Mouse (Mus musculus) hindbrain, embryonic 12.5 days (tissue): ENCODE data around the gene Pigr. TPM values are rescaled to one million over a fixed set of nuclear protein-coding genes. Genes with fewer than 3 reads are reported as not detected.

Experiments
- ATAC-seq: fragments of 200-750 bp; cut with Nextera tagmentation; 2 replicates; pipeline ENCODE4 v1.8.0; 2017; ENCODE audit warnings: moderate TSS enrichment; ENCODE audit not compliant: low FRiP score
- H3K27ac ChIP-seq: fragments of 300-500 bp; sonication (generic); 2 replicates; pipeline ENCODE4 v1.5.1; 2016; ENCODE audit warnings: mild to moderate bottlenecking
- H3K27me3 ChIP-seq: fragments of 300-500 bp; sonication (generic); 2 replicates; pipeline ENCODE4 v1.6.1; 2016; ENCODE audit warnings: mild to moderate bottlenecking
- H3K36me3 ChIP-seq: fragments of 300-500 bp; sonication (generic); 2 replicates; pipeline ENCODE4 v1.6.1; 2016; ENCODE audit warnings: mild to moderate bottlenecking
- H3K4me1 ChIP-seq: fragments of 300-500 bp; sonication (generic); 2 replicates; pipeline ENCODE4 v1.6.1; 2016
- H3K4me2 ChIP-seq: fragments of 300-500 bp; sonication (generic); replicated peaks from 2 replicates; pipeline ENCODE4 v1.6.1; 2016; ENCODE audit warnings: mild to moderate bottlenecking
- H3K4me3 ChIP-seq: fragments of 300-500 bp; sonication (generic); 2 replicates; pipeline ENCODE4 v1.5.1; 2016; ENCODE audit warnings: mild to moderate bottlenecking
- H3K9ac ChIP-seq: fragments of 300-500 bp; sonication (generic); 2 replicates; pipeline ENCODE4 v1.6.1; 2016; ENCODE audit warnings: mild to moderate bottlenecking, moderate library complexity
- H3K9me3 ChIP-seq: fragments of 300-500 bp; sonication (generic); replicated peaks from 2 replicates; pipeline ENCODE4 v1.6.1; 2016; ENCODE audit warnings: mild to moderate bottlenecking
- WGBS: fragments of 180-500 bp; shearing (Covaris S2); methylation state at CpG from one replicate; pipeline ENCODE4 v1.1.7; 2016; 5-methylcytosine and 5-hydroxymethylcytosine counted together
- polyA plus RNA-seq: library from polyadenylated mRNA; unstranded; fragments of >200 nt; fragmentation: Nextera tagmentation; extraction: Ambion mirVana; gene quantifications from 2 replicates; pipeline ENCODE4 v1.2.1, GENCODE M21; 2016

Pigr gene
- polyA plus RNA-seq, 1 experiment from 2014 or later = not detected

GRCm38 (mm10) chr1:130802976-130803375 lies 23.5 kb upstream of the Pigr start:
- Histone ChIP-seq H3K4me2 (no peak overlapping the region), H3K4me3 (no peak overlapping the region), H3K9ac (no peak overlapping the region), H3K27me3 (no peaks in the 10 kb centered on the region), H3K36me3 (no peaks in the 10 kb centered on the region), H3K9me3 (no peaks in the 10 kb centered on the region), H3K27ac (no peak overlapping the region), H3K4me1 (no peaks in the 10 kb centered on the region)
- ATAC-seq = no peak
- WGBS = 52% methylated on average over 6 of the region's 6 CpGs

DNA sequence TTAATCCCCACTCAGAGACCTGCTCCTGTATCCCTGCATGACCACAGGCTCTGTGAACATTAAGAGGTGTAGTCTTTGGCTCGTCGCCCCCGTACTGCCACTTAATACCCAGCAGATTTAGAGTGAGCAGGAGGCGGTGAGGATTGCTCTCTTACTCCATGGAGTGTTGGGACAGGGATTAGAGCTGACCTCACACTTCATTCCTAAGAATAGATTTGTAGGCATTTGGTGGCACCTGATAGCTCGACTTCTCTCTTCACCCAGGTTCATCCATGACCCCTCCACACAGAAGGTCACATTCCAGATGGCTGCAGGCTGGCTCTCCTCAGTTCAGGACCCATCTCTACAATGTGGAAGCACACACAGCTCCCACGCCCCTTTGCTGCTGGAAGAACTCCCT lies 22.2 kb upstream of the Pigr start:
- Histone ChIP-seq H3K4me1 (no peaks in the 10 kb centered on the region), H3K4me3 (no peak overlapping the region), H3K9me3 (no peaks in the 10 kb centered on the region), H3K4me2 (no peak overlapping the region), H3K27me3 (no peaks in the 10 kb centered on the region), H3K36me3 (no peaks in the 10 kb centered on the region), H3K27ac (no peak overlapping the region), H3K9ac (no peak overlapping the region)
- WGBS = 78% methylated on average over 6 of the region's 6 CpGs
- no peak for ATAC-seq

DNA sequence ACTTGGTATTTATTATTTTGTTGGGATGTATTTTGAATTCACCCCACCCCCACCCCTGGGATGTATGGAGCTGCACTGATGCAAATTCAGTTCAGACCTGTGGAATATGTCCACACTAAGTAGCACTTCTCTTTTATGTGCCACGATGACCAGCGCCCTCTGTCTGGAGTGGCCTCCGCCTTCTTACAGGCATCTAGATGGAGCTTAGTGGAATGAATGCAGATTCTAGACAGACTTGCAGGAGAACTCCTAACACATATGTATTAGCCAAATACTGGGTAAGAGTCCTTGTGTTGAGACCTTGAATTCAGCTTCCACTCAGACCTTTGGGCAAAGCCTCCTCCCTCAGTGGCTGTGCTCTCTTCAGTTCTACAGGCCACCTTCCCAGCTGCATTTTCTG lies 15.6 kb upstream of the Pigr start:
- H3K9ac ChIP-seq = no peak overlapping the region
- no peak for ATAC-seq
- no peak overlapping the region for H3K4me3 ChIP-seq
- H3K27me3 ChIP-seq = no peaks in the 10 kb centered on the region
- H3K27ac ChIP-seq = no peak overlapping the region
- WGBS = 88% methylated on average over 3 of the region's 3 CpGs
- no peak overlapping the region for H3K4me2 ChIP-seq
- no peaks in the 10 kb centered on the region for H3K9me3 ChIP-seq
- H3K36me3 ChIP-seq = no peaks in the 10 kb centered on the region
- no peaks in the 10 kb centered on the region for H3K4me1 ChIP-seq

DNA sequence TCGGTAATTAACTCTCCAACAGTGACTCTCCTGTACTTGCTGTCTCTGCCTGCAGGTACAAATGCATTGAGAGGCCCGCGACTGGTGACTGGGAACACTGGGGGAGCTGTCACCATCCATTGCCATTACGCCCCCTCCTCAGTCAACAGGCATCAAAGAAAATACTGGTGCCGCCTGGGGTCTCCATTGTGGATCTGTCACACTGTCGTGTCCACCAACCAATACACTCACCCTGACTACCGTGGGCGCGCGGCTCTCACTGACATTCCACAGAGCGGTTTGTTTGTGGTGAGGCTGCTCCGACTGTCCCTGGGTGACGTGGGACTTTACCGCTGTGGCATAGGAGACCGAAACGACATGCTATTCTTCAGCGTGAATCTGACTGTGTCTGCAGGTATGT lies 15.2 kb upstream of the Pigr start:
- no peaks in the 10 kb centered on the region for H3K4me1 ChIP-seq
- no peak for ATAC-seq

GRCm38 (mm10) chr1:130819737-130820136 lies 6.7 kb upstream of the Pigr start:
- no peaks in the 10 kb centered on the region for H3K4me1 ChIP-seq
- H3K9me3 ChIP-seq = no peaks in the 10 kb centered on the region
- ATAC-seq = no peak
- H3K4me2 ChIP-seq = no peak overlapping the region
- H3K27me3 ChIP-seq = no peaks in the 10 kb centered on the region
- no peak overlapping the region for H3K4me3 ChIP-seq
- no peaks in the 10 kb centered on the region for H3K36me3 ChIP-seq
- WGBS = 89% methylated on average over 1 of the region's 1 CpGs
- no peak overlapping the region for H3K27ac ChIP-seq
- no peak overlapping the region for H3K9ac ChIP-seq

More for the DNA sequence above, 15.2 kb upstream of the Pigr start:
- H3K4me3 ChIP-seq = no peak overlapping the region
- H3K9me3 ChIP-seq = no peaks in the 10 kb centered on the region
- no peaks in the 10 kb centered on the region for H3K36me3 ChIP-seq
- no peak overlapping the region for H3K27ac ChIP-seq
- no peak overlapping the region for H3K4me2 ChIP-seq
- 51% methylated on average over 17 of the region's 17 CpGs for WGBS
- H3K27me3 ChIP-seq = no peaks in the 10 kb centered on the region
- no peak overlapping the region for H3K9ac ChIP-seq

GRCm38 (mm10) chr1:130820316-130821148 lies 6.0 kb upstream of the Pigr start:
- 85% methylated on average over 7 of the region's 7 CpGs for WGBS

GRCm38 (mm10) chr1:130821149-130821471 lies 5.4 kb upstream of the Pigr start:
- H3K4me1 ChIP-seq = no peaks in the 10 kb centered on the region
- ATAC-seq = no peak
- no peak overlapping the region for H3K27ac ChIP-seq
- H3K9me3 ChIP-seq = no peaks in the 10 kb centered on the region
- whole genome bisulfite sequencing = 87% methylated on average over 2 of the region's 2 CpGs
- no peak overlapping the region for H3K4me2 ChIP-seq
- no peaks in the 10 kb centered on the region for H3K36me3 ChIP-seq
- no peak overlapping the region for H3K4me3 ChIP-seq
- H3K27me3 ChIP-seq = no peaks in the 10 kb centered on the region
- no peak overlapping the region for H3K9ac ChIP-seq

More at GRCm38 (mm10) chr1:130820316-130821148, 6.0 kb upstream of the Pigr start:
- no peak for ATAC-seq
- no peak overlapping the region for H3K9ac ChIP-seq
- no peaks in the 10 kb centered on the region for H3K9me3 ChIP-seq
- H3K27me3 ChIP-seq = no peaks in the 10 kb centered on the region
- H3K36me3 ChIP-seq = no peaks in the 10 kb centered on the region
- no peak overlapping the region for H3K27ac ChIP-seq
- H3K4me1 ChIP-seq = no peaks in the 10 kb centered on the region
- no peak overlapping the region for H3K4me3 ChIP-seq
- H3K4me2 ChIP-seq = no peak overlapping the region

- ATAC-seq = no peak
- H3K36me3 ChIP-seq = no peaks in the 10 kb centered on the region
- WGBS = 85% methylated on average over 9 of the region's 9 CpGs
- no peaks in the 10 kb centered on the region for H3K27me3 ChIP-seq
- no peaks in the 10 kb centered on the region for H3K9me3 ChIP-seq
- H3K27ac ChIP-seq = no peak overlapping the region
- H3K9ac ChIP-seq = no peak overlapping the region
- no peaks in the 10 kb centered on the region for H3K4me1 ChIP-seq
- H3K4me2 ChIP-seq = no peak overlapping the region
- no peak overlapping the region for H3K4me3 ChIP-seq
Measured at GRCm38 (mm10) chr1:130821911-130822625, 4.4 kb upstream of the Pigr start.

GRCm38 (mm10) chr1:130828656-130829055 lies 2.2 kb downstream of the Pigr start:
- Histone ChIP-seq H3K27ac (no peak overlapping the region), H3K9ac (no peak overlapping the region), H3K36me3 (no peaks in the 10 kb centered on the region), H3K4me2 (no peak overlapping the region), H3K27me3 (no peaks in the 10 kb centered on the region), H3K4me1 (no peaks in the 10 kb centered on the region), H3K4me3 (no peak overlapping the region), H3K9me3 (no peaks in the 10 kb centered on the region)
- 88% methylated on average over 4 of the region's 4 CpGs for WGBS
- ATAC-seq = no peak

DNA sequence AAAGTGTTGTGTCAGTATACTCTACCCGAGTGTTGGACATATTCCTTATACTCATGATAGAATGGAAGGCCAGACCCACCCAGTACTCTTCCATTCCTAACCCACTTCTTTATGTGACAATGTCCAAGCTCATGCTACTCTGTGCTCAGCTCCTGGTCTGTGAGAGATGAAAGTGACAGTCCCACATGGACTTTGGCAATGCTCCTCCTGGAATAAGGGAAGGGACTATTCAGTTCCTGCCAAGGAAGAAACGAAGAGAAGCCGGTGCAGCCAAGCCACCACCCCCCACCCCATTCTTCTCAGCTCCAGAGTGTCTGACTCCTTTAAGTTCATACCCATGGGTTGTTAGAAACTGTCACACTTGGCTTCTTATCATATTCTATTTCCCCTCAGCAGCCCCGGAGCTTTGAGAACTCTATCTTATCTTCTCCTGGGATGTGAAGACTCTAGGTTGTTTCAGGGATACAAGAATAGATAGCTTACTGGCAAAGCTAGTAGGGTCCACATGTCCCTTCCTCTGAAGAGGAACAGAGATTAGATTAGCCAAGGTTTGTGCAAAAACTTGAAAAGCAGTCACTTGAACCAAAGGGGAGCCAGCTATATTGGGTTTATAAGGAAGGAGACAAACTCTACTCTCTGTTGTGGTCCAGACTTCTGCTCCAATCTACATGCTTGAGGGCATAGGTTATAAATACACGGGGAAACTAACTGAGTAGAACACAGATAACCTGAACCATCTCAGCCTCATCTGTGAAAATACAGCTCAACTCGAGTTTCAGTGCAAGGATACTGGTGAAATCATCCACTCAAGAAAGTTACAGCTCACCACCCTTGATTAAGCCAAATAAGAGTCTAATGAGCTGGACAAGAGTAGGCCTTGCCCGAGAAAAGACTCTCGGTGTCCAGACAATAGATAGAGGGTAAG lies 3.7 kb downstream of the Pigr start:
- Histone ChIP-seq H3K9me3 (no peaks in the 10 kb centered on the region), H3K27me3 (no peaks in the 10 kb centered on the region), H3K36me3 (no peaks in the 10 kb centered on the region), H3K4me3 (no peak overlapping the region), H3K27ac (no peak overlapping the region), H3K4me2 (no peak overlapping the region), H3K9ac (no peak overlapping the region), H3K4me1 (no peaks in the 10 kb centered on the region)
- 82% methylated on average over 8 of the region's 8 CpGs for WGBS
- no peak for ATAC-seq

GRCm38 (mm10) chr1:130832230-130833149 lies 6.0 kb downstream of the Pigr start:
- 80% methylated on average over 5 of the region's 5 CpGs for WGBS
- H3K9me3 ChIP-seq = no peaks in the 10 kb centered on the region
- no peak overlapping the region for H3K4me3 ChIP-seq
- H3K9ac ChIP-seq = no peak overlapping the region
- no peak overlapping the region for H3K27ac ChIP-seq
- ATAC-seq = no peak
- H3K36me3 ChIP-seq = no peaks in the 10 kb centered on the region
- H3K4me2 ChIP-seq = no peak overlapping the region
- H3K27me3 ChIP-seq = no peaks in the 10 kb centered on the region
- H3K4me1 ChIP-seq = no peaks in the 10 kb centered on the region
